Mouse (Mus musculus): Measurements from ENCODE around the gene Syn1. TPM values are rescaled to one million over a fixed set of nuclear protein-coding genes. Genes with fewer than 3 reads are reported as not detected.

Gene Syn1
- total RNA-seq, 2 experiments from 2014 or later = 552 to 567 TPM

GRCm38 (mm10) chrX:20863161-20864101 is 57.4 kb downstream of the Syn1 start:
- intact Hi-C loops (cut with DNase I) = no loop called here

GRCm38 (mm10) chrX:20862105-20863065 is 58.4 kb downstream of the Syn1 start:
- intact Hi-C loops (cut with DNase I) = no loop called here
- DNase-seq (ENCODE audit: low spot score in 2 of 2) = no peak

More at GRCm38 (mm10) chrX:20863161-20864101, 57.4 kb downstream of the Syn1 start:
- DNase-seq (ENCODE audit: low spot score in 2 of 2) = peak in 1 of 2 experiments; percentile 67

GRCm38 (mm10) chrX:20861453-20862104 is 59.2 kb downstream of the Syn1 start:
- DNase-seq (ENCODE audit: low spot score in 2 of 2) = no peak
- intact Hi-C loops (cut with DNase I) = no loop called here

- no peak for DNase-seq (ENCODE audit: low spot score in 2 of 2)
- intact Hi-C loops (cut with DNase I) = no loop called here
These were observed 67.0 kb downstream of the Syn1 start for GRCm38 (mm10) chrX:20853794-20854193.

DNA sequence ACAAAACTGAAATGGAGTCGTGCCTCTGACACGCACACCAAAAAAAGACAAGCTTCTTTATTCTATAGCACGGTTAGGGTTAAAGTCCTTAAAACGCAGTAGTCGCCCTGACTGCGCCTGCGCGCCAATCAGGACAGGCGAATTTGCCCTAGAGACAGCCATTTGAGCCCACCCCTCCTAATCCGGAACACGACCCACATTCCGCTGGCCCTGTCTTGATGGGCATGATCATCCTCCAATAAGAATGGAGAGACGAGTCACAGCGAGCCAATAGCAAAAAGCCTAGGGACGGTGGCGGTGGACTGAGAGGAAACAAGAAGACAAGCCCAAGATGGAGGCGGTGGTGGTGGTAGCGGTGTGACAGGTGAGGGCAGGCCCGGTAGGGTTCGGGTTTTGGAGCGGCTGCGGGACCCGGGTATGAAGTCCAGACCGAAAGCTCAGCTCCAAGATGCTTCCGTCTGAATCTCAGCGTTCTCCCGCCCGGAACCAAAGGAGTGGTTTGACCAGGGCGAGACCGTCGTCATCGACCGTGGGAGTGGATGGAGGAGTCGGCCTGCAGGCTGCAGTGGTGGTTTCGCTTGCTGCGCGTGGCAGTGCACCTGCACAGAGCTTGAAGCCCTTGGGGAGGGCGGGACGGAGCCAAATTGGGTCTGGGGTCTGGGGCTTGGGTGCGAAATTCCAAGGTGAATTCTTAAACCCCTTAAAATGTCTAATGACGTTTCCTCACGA is 72.4 kb downstream of the Syn1 start:
- intact Hi-C loops (cut with DNase I) = loop anchor here (5.0 kb wide), 1 partner anchor 74 kb away; the partner anchor contains the start of gene Syn1
- peak; percentile 91 to 98 for DNase-seq (ENCODE audit: low spot score in 2 of 2)

DNA sequence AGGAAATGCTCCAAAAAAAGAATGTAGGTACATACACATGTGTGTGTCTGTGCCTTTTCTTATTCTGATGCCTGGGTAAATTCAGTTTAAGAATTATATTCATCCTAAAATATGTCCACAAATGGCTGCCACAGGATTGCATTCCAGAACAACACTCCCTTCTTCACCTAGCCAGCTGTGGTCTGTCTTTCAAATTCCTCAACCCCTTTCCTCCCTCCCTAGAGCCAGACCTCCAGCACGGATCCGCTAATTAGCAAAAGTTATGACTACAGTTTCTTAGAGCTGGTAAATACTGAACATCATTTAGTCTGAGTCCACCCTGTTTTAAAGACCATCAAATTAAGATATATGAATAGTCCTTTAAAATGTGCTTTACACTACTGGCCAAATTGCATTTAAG is 73.0 kb downstream of the Syn1 start:
- intact Hi-C loops (cut with DNase I) = loop anchor here (5.0 kb wide), 1 partner anchor 74 kb away; the partner anchor contains the start of gene Syn1
- no peak for DNase-seq (ENCODE audit: low spot score in 2 of 2)

DNA sequence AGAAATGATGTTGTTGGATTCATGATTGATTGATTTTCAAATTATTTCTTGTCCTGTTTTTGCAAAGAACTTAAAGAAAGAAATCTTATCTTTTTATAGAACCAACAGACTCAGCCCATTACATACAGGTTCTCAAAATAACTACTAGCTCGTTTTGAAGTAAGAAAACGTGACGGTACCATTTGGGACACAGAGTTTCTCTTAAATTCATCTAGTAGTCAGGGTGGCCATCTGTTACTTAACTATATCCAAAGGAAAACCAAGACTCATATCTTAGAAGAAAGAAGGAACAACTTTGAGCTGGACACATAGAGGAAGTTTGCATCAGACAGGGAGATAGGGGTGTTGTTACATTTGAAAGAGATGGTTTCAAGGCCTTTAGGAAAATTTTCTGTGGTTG is 73.6 kb downstream of the Syn1 start:
- intact Hi-C loops (cut with DNase I) = loop anchor here (5.0 kb wide), 1 partner anchor 75 kb away; the partner anchor contains the start of gene Syn1
- peak in 1 of 2 experiments; percentile 56 for DNase-seq (ENCODE audit: low spot score in 2 of 2)

- intact Hi-C loops (cut with DNase I) = loop anchor here (2.0 to 5.0 kb wide), 2 partner anchors 92 to 118 kb away; partner anchors contain the start of gene Syn1
These were observed 91.9 kb downstream of the Syn1 start for GRCm38 (mm10) chrX:20828934-20829333.

GRCm38 (mm10) chrX:20819708-20820426 is 100.9 kb downstream of the Syn1 start:
- intact Hi-C loops (cut with DNase I) = loop anchor here (1.0 kb wide), 2 partner anchors 21 to 158 kb away; no protein-coding TSS in a partner anchor
- peak; percentile 24 to 47 for DNase-seq (ENCODE audit: low spot score in 2 of 2)

More at GRCm38 (mm10) chrX:20828934-20829333, 91.9 kb downstream of the Syn1 start:
- peak; percentile 74 to 94 for DNase-seq (ENCODE audit: low spot score in 2 of 2)

DNA sequence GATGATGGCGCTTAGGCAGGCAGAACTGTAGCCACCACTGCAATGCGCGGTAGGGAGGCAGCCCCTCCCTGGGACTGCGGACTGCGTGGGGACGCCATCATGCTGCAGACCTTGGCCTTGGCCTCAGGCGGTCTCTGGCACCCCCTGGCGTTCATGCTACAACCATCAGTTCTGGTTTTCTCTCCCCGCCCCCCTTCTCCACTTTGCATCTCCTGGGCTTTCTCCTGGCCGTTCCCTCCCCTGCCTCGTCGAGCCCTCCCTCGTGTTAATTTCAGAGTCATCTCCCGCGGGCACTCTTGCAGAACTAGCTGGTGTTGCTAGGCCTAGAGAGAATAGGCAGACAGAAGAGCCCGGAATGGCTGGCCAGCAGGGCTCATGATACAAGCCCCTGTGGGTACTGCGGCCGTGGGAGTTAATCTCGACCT is 101.6 kb downstream of the Syn1 start:
- peak; percentile 69 to 80 for DNase-seq (ENCODE audit: low spot score in 2 of 2)
- intact Hi-C loops (cut with DNase I) = loop anchor here (1.0 kb wide), 2 partner anchors 20 to 157 kb away; no protein-coding TSS in a partner anchor

GRCm38 (mm10) chrX:20816974-20817373 is 103.8 kb downstream of the Syn1 start:
- DNase-seq (ENCODE audit: low spot score in 2 of 2) = peak in 1 of 2 experiments; percentile 63
- intact Hi-C loops (cut with DNase I) = no loop called here

Small RNA genes within 50 kb of the gene (microRNA-seq; reads per million reads assigned to microRNA genes)
- gene Gm24824 (0 reads per million in 2 experiments), gene Mir5617 (6.4 to 16.1 reads per million in 2 experiments)

Other genes with a start within 250 kb of the Syn1 start
- gene Cdk16, start 233.1 kb downstream of the Syn1 start, total RNA-seq (2021) = 100 to 1,000 TPM; 282 to 311 TPM
- 100 to 1,000 TPM in 1 of 2 experiments, 10 to 100 TPM in 1; 99.6 to 110 TPM for gene Usp11, start 217.1 kb downstream of the Syn1 start, total RNA-seq (2021)
- 100 to 1,000 TPM; 183 to 190 TPM for gene Araf, start 123.2 kb downstream of the Syn1 start, total RNA-seq (2021)
- gene Timp1, start 50.8 kb downstream of the Syn1 start, total RNA-seq (2021) = under 1 TPM; 0.55 to 0.60 TPM
- 10 to 100 TPM; 10.3 to 15.0 TPM for gene Cfp, start 10.6 kb upstream of the Syn1 start, total RNA-seq (2021)
- gene Elk1, start 29.6 kb upstream of the Syn1 start, total RNA-seq (2021) = 10 to 100 TPM; 54.5 to 59.2 TPM
- gene Uxt, start 41.0 kb upstream of the Syn1 start, total RNA-seq (2021) = 10 to 100 TPM; 11.9 to 13.3 TPM
- gene Zfp182, start 141.3 kb upstream of the Syn1 start, total RNA-seq (2021) = 10 to 100 TPM in 1 of 2 experiments, 1 to 10 TPM in 1; 9.0 to 10.5 TPM
- not detected for gene Spaca5, start 147.4 kb upstream of the Syn1 start, total RNA-seq (2021)
- gene Zfp300, start 168.5 kb upstream of the Syn1 start, total RNA-seq (2021) = 1 to 10 TPM; 3.5 to 3.6 TPM
- gene Ssxa1, start 194.8 kb upstream of the Syn1 start, total RNA-seq (2021) = not detected